Mouse (Mus musculus) kidney, embryonic 15.5 days (tissue): Measurements from ENCODE around the gene Pars2. TPM values are rescaled to one million over a fixed set of nuclear protein-coding genes. Genes with fewer than 3 reads are reported as not detected.

ENCODE experiments used
- ATAC-seq: fragments of 200-750 bp; cut with Nextera tagmentation; replicated peaks from 2 replicates; pipeline ENCODE4 v1.8.0; 2017; ENCODE audit warnings: moderate TSS enrichment; ENCODE audit not compliant: low FRiP score
- H3K27ac ChIP-seq: fragments of 300-500 bp; sonication (generic); 2 replicates; pipeline ENCODE4 v1.5.1; 2015; ENCODE audit warnings: mild to moderate bottlenecking, inconsistent platforms
- H3K27me3 ChIP-seq: fragments of 300-500 bp; sonication (generic); 2 replicates; pipeline ENCODE4 v1.6.1; 2015; ENCODE audit warnings: inconsistent platforms
- H3K36me3 ChIP-seq: fragments of 300-500 bp; sonication (generic); 2 replicates; pipeline ENCODE4 v1.6.1; 2015; ENCODE audit warnings: inconsistent platforms
- H3K4me1 ChIP-seq: fragments of 300-500 bp; sonication (generic); 2 replicates; pipeline ENCODE4 v1.6.1; 2015; ENCODE audit warnings: inconsistent platforms
- H3K4me2 ChIP-seq: fragments of 300-500 bp; sonication (generic); 2 replicates; pipeline ENCODE4 v1.6.1; 2015; ENCODE audit warnings: moderate library complexity, mild to moderate bottlenecking, inconsistent platforms
- H3K4me3 ChIP-seq: fragments of 300-500 bp; sonication (generic); replicated peaks from 2 replicates; pipeline ENCODE4 v1.5.1; 2015; ENCODE audit warnings: mild to moderate bottlenecking, inconsistent platforms
- H3K9ac ChIP-seq: fragments of 300-500 bp; sonication (generic); 2 replicates; pipeline ENCODE4 v1.6.1; 2015; ENCODE audit warnings: mild to moderate bottlenecking, inconsistent platforms
- H3K9me3 ChIP-seq: fragments of 300-500 bp; sonication (generic); replicated peaks from 2 replicates; pipeline ENCODE4 v1.6.1; 2016; ENCODE audit warnings: inconsistent platforms
- WGBS: fragments of 180-500 bp; shearing (Covaris S2); methylation state at CpG from one replicate; pipeline ENCODE4 v1.1.7; 2015; ENCODE audit warnings: mixed read lengths; 5-methylcytosine and 5-hydroxymethylcytosine counted together
- polyA plus RNA-seq: library from polyadenylated mRNA; unstranded; fragments of >200 nt; fragmentation: Nextera tagmentation; extraction: Ambion mirVana; gene quantifications from 2 replicates; pipeline ENCODE4 v1.2.1, GENCODE M21; 2015

The Pars2 gene
- polyA plus RNA-seq, 1 experiment from 2014 or later = 13.4 TPM

- 0 out of 2 replicates have a peak, but pooled peaks cover 5% of the 10 kb centered on the region for H3K27me3 ChIP-seq
- WGBS = 31% methylated on average over 6 of the region's 6 CpGs
- ATAC-seq = no peak
These were observed 6.7 kb upstream of the Pars2 start for GRCm38 (mm10) chr4:106644218-106644610.

GRCm38 (mm10) chr4:106645797-106646196, 5.1 kb upstream of the Pars2 start:
- Histone ChIP-seq H3K4me3 (no peak overlapping the region), H3K27me3 (0 out of 2 replicates have a peak, but pooled peaks cover 5% of the 10 kb centered on the region), H3K27ac (no peak overlapping the region), H3K4me1 (peaks cover 61% of the 10 kb centered on the region), H3K4me2 (no peak overlapping the region), H3K36me3 (no peaks in the 10 kb centered on the region), H3K9me3 (no peaks in the 10 kb centered on the region), H3K9ac (no peak overlapping the region)
- 79% methylated on average over 5 of the region's 5 CpGs for WGBS
- no peak for ATAC-seq

More at GRCm38 (mm10) chr4:106644218-106644610, 6.7 kb upstream of the Pars2 start:
- H3K4me1 ChIP-seq = peaks cover 52% of the 10 kb centered on the region
- H3K4me2 ChIP-seq = 0 out of 2 replicates have a peak overlapping the region, but pooled peaks have one; percentile 18
- H3K36me3 ChIP-seq = no peaks in the 10 kb centered on the region
- peak overlapping the region; percentile 90 for H3K27ac ChIP-seq
- H3K9ac ChIP-seq = no peak overlapping the region
- H3K9me3 ChIP-seq = no peaks in the 10 kb centered on the region
- no peak overlapping the region for H3K4me3 ChIP-seq

- 38% methylated on average over 6 of the region's 6 CpGs for WGBS
- Histone ChIP-seq H3K9me3 (no peaks in the 10 kb centered on the region), H3K4me3 (no peak overlapping the region), H3K27me3 (0 out of 2 replicates have a peak, but pooled peaks cover 5% of the 10 kb centered on the region), H3K9ac (no peak overlapping the region), H3K27ac (no peak overlapping the region), H3K4me2 (no peak overlapping the region), H3K4me1 (peaks cover 65% of the 10 kb centered on the region), H3K36me3 (no peaks in the 10 kb centered on the region)
- no peak for ATAC-seq
These were observed 3.7 kb upstream of the Pars2 start for GRCm38 (mm10) chr4:106647137-106647536.

- Histone ChIP-seq H3K4me2 (no peak overlapping the region), H3K4me3 (no peak overlapping the region), H3K4me1 (peaks cover 45% of the 10 kb centered on the region), H3K9me3 (no peaks in the 10 kb centered on the region), H3K27ac (no peak overlapping the region), H3K27me3 (0 out of 2 replicates have a peak, but pooled peaks cover 5% of the 10 kb centered on the region), H3K36me3 (peaks cover 43% of the 10 kb centered on the region), H3K9ac (no peak overlapping the region)
- WGBS = 92% methylated on average over 3 of the region's 3 CpGs
- ATAC-seq = no peak
These were observed 1.7 kb downstream of the Pars2 start for GRCm38 (mm10) chr4:106652546-106652945.

- Histone ChIP-seq H3K4me2 (no peak overlapping the region), H3K36me3 (peaks cover 48% of the 10 kb centered on the region), H3K27ac (no peak overlapping the region), H3K4me3 (no peak overlapping the region), H3K9ac (no peak overlapping the region), H3K27me3 (0 out of 2 replicates have a peak, but pooled peaks cover 5% of the 10 kb centered on the region), H3K4me1 (peaks cover 41% of the 10 kb centered on the region), H3K9me3 (no peaks in the 10 kb centered on the region)
- ATAC-seq = no peak
- 93% methylated on average over 15 of the region's 15 CpGs for WGBS
These were observed 2.2 kb downstream of the Pars2 start for GRCm38 (mm10) chr4:106653051-106653450.

- Histone ChIP-seq H3K9ac (no peak overlapping the region), H3K4me2 (no peak overlapping the region), H3K9me3 (no peaks in the 10 kb centered on the region), H3K27me3 (no peaks in the 10 kb centered on the region), H3K4me1 (peaks cover 34% of the 10 kb centered on the region), H3K27ac (peak overlapping the region; percentile 65), H3K36me3 (peaks cover 72% of the 10 kb centered on the region), H3K4me3 (no peak overlapping the region)
- 27% methylated on average over 10 of the region's 10 CpGs for WGBS
- peak; percentile 22; the same call in 1 of the 2 replicates for ATAC-seq
These were observed 4.8 kb downstream of the Pars2 start for GRCm38 (mm10) chr4:106655681-106656080.

- Histone ChIP-seq H3K9me3 (no peaks in the 10 kb centered on the region), H3K4me2 (no peak overlapping the region), H3K4me1 (no peaks in the 10 kb centered on the region), H3K9ac (no peak overlapping the region), H3K27ac (no peak overlapping the region), H3K27me3 (no peaks in the 10 kb centered on the region), H3K4me3 (no peak overlapping the region), H3K36me3 (peaks cover 100% of the 10 kb centered on the region)
- no peak for ATAC-seq
- WGBS = 88% methylated on average over 5 of the region's 5 CpGs
These were observed 13.1 kb downstream of the Pars2 start for GRCm38 (mm10) chr4:106663956-106664470.

GRCm38 (mm10) chr4:106664697-106665096, 13.8 kb downstream of the Pars2 start:
- no peak for ATAC-seq
- Histone ChIP-seq H3K4me1 (no peaks in the 10 kb centered on the region), H3K27ac (peak overlapping the region; percentile 42; the same call in 1 of the 2 replicates), H3K27me3 (no peaks in the 10 kb centered on the region), H3K9ac (no peak overlapping the region), H3K36me3 (peaks cover 100% of the 10 kb centered on the region), H3K4me3 (no peak overlapping the region), H3K9me3 (no peaks in the 10 kb centered on the region), H3K4me2 (no peak overlapping the region)
- 80% methylated on average over 6 of the region's 6 CpGs for WGBS

- Histone ChIP-seq H3K27me3 (no peaks in the 10 kb centered on the region), H3K4me1 (no peaks in the 10 kb centered on the region), H3K9me3 (no peaks in the 10 kb centered on the region), H3K27ac (peak overlapping the region; percentile 42; the same call in 1 of the 2 replicates), H3K4me2 (no peak overlapping the region), H3K4me3 (no peak overlapping the region), H3K36me3 (peaks cover 100% of the 10 kb centered on the region), H3K9ac (no peak overlapping the region)
- WGBS = 94% methylated on average over 2 of the region's 2 CpGs
- no peak for ATAC-seq
These were observed 14.4 kb downstream of the Pars2 start for GRCm38 (mm10) chr4:106665269-106665668.

- WGBS = 85% methylated on average over 10 of the region's 10 CpGs
- H3K4me2 ChIP-seq = no peak overlapping the region
- H3K9ac ChIP-seq = no peak overlapping the region
- peaks cover 100% of the 10 kb centered on the region for H3K36me3 ChIP-seq
- no peaks in the 10 kb centered on the region for H3K27me3 ChIP-seq
- no peak overlapping the region for H3K27ac ChIP-seq
- H3K9me3 ChIP-seq = no peaks in the 10 kb centered on the region
- no peak overlapping the region for H3K4me3 ChIP-seq
- peak; percentile 49; the same call in 1 of the 2 replicates for ATAC-seq
- H3K4me1 ChIP-seq = no peaks in the 10 kb centered on the region
These were observed 14.8 kb downstream of the Pars2 start for GRCm38 (mm10) chr4:106665673-106666072.

GRCm38 (mm10) chr4:106666546-106666945, 15.7 kb downstream of the Pars2 start:
- Histone ChIP-seq H3K4me3 (no peak overlapping the region), H3K9me3 (no peaks in the 10 kb centered on the region), H3K4me2 (no peak overlapping the region), H3K27ac (no peak overlapping the region), H3K4me1 (no peaks in the 10 kb centered on the region), H3K27me3 (no peaks in the 10 kb centered on the region), H3K9ac (no peak overlapping the region), H3K36me3 (peaks cover 100% of the 10 kb centered on the region)
- no peak for ATAC-seq
- 85% methylated on average over 2 of the region's 2 CpGs for WGBS

GRCm38 (mm10) chr4:106676749-106677148, 25.9 kb downstream of the Pars2 start:
- 82% methylated on average over 5 of the region's 5 CpGs for WGBS
- no peak overlapping the region for H3K9ac ChIP-seq
- no peak overlapping the region for H3K4me3 ChIP-seq
- H3K27me3 ChIP-seq = no peaks in the 10 kb centered on the region
- no peak overlapping the region for H3K4me2 ChIP-seq
- no peak for ATAC-seq
- H3K27ac ChIP-seq = no peak overlapping the region
- no peaks in the 10 kb centered on the region for H3K9me3 ChIP-seq
- peaks cover 11% of the 10 kb centered on the region for H3K4me1 ChIP-seq
- peaks cover 53% of the 10 kb centered on the region for H3K36me3 ChIP-seq
